Mouse (Mus musculus) forebrain, postnatal 0 days (tissue): ENCODE measurements at regions not wholly inside any gene's neighbourhood (a gene's known extent, or its start where the extent isn't known, plus 50 kb on each side); places are given as distances from the start of the nearest gene placed in this dataset.

Experiments
- ATAC-seq: fragments of 200-750 bp; cut with Nextera tagmentation; 2 replicates; pipeline ENCODE4 v1.8.0; 2017; ENCODE audit warnings: mild to moderate bottlenecking, moderate library complexity
- DNase-seq: peaks from one replicate; pipeline ENCODE4 v3.0.0-alpha.2; 2015
- H3K27ac ChIP-seq: fragments of 300-500 bp; sonication (generic); 2 replicates; pipeline ENCODE4 v1.5.1; 2014; ENCODE audit warnings: low read depth, mild to moderate bottlenecking, antibody characterized with exemption, low read length, moderate library complexity, mixed read lengths
- H3K27me3 ChIP-seq: fragments of 300-500 bp; sonication (generic); 2 replicates; pipeline ENCODE4 v1.6.1; 2014; ENCODE audit warnings: mild to moderate bottlenecking, low read length, mixed read lengths; ENCODE audit not compliant: insufficient read depth
- H3K36me3 ChIP-seq: fragments of 300-500 bp; sonication (generic); 2 replicates; pipeline ENCODE4 v1.6.1; 2014; ENCODE audit warnings: mild to moderate bottlenecking, moderate library complexity; ENCODE audit not compliant: insufficient read depth
- H3K4me1 ChIP-seq: fragments of 300-500 bp; sonication (generic); 2 replicates; pipeline ENCODE4 v1.6.1; 2014; ENCODE audit warnings: antibody characterized with exemption; ENCODE audit not compliant: insufficient read depth
- H3K4me2 ChIP-seq: fragments of 300-500 bp; sonication (generic); 2 replicates; pipeline ENCODE4 v1.6.1; 2014; ENCODE audit warnings: low read depth, mild to moderate bottlenecking, moderate library complexity
- H3K4me3 ChIP-seq: fragments of 300-500 bp; sonication (generic); 2 replicates; pipeline ENCODE4 v1.5.1; 2014; ENCODE audit warnings: low read depth, low read length, mixed read lengths
- H3K9ac ChIP-seq: fragments of 300-500 bp; sonication (generic); 2 replicates; pipeline ENCODE4 v1.6.1; 2014; ENCODE audit warnings: mild to moderate bottlenecking
- H3K9me3 ChIP-seq: fragments of 300-500 bp; sonication (generic); 2 replicates; pipeline ENCODE4 v1.6.1; 2016; ENCODE audit warnings: low read length
- CTCF ChIP-seq: sonication (generic); IDR thresholded peaks from 2 replicates; pipeline ENCODE4 v1.5.1; 2016; ENCODE audit warnings: antibody characterized with exemption, control low read depth, low read depth
- WGBS: fragments of 180-500 bp; shearing (Covaris S2); extraction: QIAGEN DNeasy Blood & Tissue Kit; methylation state at CpG from one replicate; pipeline ENCODE4 v1.1.7; 2014; 5-methylcytosine and 5-hydroxymethylcytosine counted together

DNA sequence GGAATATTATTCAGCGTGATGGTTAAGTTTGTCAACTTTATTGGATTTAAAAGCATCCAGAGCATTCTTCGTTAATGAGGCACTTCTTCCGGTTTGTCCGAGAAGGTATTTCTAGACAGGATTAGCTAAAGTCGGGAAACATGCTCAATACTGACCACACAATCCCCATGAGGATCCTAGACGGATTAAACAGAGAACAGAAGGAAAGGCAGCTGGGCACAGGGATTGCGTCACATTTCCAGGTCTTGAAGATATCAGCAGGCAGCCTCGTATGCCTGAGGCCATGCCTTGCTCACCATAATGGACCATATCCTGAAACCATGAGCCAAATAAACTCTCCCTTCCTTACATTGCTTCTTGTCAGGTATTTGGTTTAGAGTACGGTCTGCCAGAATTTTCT lies 119.7 kb downstream of the Emx2 start:
- H3K4me3 ChIP-seq = no peak overlapping the region
- H3K36me3 ChIP-seq = no peaks in the 10 kb centered on the region
- H3K4me2 ChIP-seq = no peak overlapping the region
- WGBS = 66% methylated on average over 9 of the region's 9 CpGs
- TF ChIP-seq CTCF = no peak
- H3K27me3 ChIP-seq = no peaks in the 10 kb centered on the region
- no peak for DNase-seq
- no peak for ATAC-seq
- no peak overlapping the region for H3K9ac ChIP-seq
- H3K4me1 ChIP-seq = no peaks in the 10 kb centered on the region
- H3K27ac ChIP-seq = no peak overlapping the region
- no peaks in the 10 kb centered on the region for H3K9me3 ChIP-seq

DNA sequence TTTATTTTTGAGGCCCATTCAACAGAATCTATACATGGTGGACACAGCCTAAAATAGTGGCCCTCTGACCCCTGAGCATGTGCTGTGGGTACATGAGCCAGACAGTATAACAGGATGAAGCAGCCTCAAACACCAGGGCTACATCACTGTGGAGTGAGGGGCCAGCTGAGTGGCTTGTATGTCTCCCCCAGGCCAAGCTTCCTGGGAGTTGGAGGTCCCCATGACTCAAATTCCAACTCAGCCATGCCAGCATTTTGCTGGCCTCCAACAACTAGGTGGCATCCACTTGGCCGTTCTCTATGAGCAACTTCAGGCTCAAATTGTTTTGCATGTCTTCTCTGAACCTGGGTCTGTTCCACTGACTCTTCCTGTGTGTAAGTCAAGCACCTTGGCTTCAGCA lies 121.5 kb downstream of the Emx2 start:
- DNase-seq (no peak), ATAC-seq (no peak)
- Histone ChIP-seq H3K27me3 (no peaks in the 10 kb centered on the region), H3K9me3 (no peaks in the 10 kb centered on the region), H3K36me3 (no peaks in the 10 kb centered on the region), H3K4me2 (no peak overlapping the region), H3K4me3 (no peak overlapping the region), H3K9ac (no peak overlapping the region), H3K27ac (no peak overlapping the region), H3K4me1 (no peaks in the 10 kb centered on the region)
- TF ChIP-seq CTCF = no peak
- 86% methylated on average over 1 of the region's 1 CpGs for WGBS

DNA sequence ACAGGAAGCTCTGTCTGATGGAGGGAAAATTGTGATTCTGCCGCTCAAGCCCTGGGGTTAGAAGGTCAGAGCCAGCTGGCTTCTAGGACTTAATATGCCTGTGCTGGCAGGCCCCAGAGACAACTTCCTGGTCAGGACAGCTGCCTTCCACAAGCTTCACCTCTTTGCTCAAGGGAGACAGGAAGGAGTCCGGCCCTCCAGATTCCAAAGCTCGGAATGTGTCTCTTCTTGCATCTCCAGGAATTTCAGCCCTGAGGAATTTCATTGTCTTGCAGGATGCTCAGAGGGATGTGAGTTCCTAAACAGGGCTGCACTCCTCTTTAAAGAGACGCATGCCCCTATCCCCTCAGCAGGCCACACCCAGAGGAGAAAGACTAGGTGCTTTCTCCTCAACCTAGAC lies 127.7 kb downstream of the Emx2 start:
- no peak overlapping the region for H3K9ac ChIP-seq
- no peak for DNase-seq
- H3K4me2 ChIP-seq = no peak overlapping the region
- TF ChIP-seq CTCF = no peak
- H3K36me3 ChIP-seq = no peaks in the 10 kb centered on the region
- no peaks in the 10 kb centered on the region for H3K4me1 ChIP-seq
- no peak overlapping the region for H3K4me3 ChIP-seq
- no peaks in the 10 kb centered on the region for H3K9me3 ChIP-seq
- ATAC-seq = no peak
- H3K27me3 ChIP-seq = no peaks in the 10 kb centered on the region; the same call in 1 of the 2 replicates
- H3K27ac ChIP-seq = no peak overlapping the region
- WGBS = 64% methylated on average over 4 of the region's 4 CpGs

DNA sequence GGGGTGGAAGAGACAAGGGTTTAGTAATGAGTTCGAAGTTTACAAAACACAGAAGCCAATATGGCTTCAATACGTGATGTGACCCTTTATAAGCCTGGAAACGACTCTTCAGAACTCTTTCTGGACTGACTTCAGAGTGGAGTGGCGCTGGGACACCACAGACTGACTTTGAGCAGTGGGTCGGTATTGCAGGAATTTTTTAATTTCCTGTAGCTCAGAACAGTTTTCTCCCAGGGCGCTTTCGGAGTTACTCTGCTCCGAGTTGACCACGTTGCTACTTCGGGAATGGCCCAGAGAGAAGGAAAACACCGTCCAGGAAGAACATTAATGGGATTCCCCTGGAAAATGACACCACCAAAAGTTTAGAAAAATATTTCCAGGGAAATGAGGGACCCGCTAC lies 129.1 kb downstream of the Emx2 start:
- DNase-seq = no peak
- TF ChIP-seq CTCF = no peak
- H3K4me3 ChIP-seq = no peak overlapping the region
- no peaks in the 10 kb centered on the region for H3K36me3 ChIP-seq
- no peaks in the 10 kb centered on the region for H3K9me3 ChIP-seq
- no peaks in the 10 kb centered on the region; the same call in 1 of the 2 replicates for H3K27me3 ChIP-seq
- no peak overlapping the region for H3K9ac ChIP-seq
- H3K4me2 ChIP-seq = no peak overlapping the region
- no peaks in the 10 kb centered on the region for H3K4me1 ChIP-seq
- 79% methylated on average over 12 of the region's 12 CpGs for WGBS
- ATAC-seq = no peak
- no peak overlapping the region for H3K27ac ChIP-seq

DNA sequence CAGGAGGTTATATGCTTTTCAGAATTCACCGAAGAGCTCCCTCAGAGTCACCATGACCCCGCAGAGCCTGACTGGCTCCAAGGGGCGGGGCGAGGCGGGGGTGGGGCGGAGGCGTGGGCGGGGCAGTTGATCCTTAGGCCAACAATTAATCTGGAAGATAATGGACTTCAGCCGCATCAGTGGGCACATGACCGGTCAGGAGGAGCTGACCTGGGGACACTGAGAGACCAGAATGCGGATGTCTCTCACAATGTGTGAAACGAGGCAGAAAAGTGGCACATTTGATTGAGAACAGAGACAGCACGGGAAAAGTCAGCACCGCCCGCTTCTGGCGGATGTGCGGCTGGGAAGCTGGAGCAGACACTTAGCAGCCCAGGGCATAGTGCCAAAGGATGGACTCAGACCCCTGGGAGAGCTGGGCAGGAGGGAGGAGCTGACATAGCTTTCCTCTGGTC lies 129.9 kb downstream of the Emx2 start:
- DNase-seq = peak; percentile 9
- Histone ChIP-seq H3K4me1 (no peaks in the 10 kb centered on the region), H3K4me3 (no peak overlapping the region; the same call in 1 of the 2 replicates), H3K27me3 (no peaks in the 10 kb centered on the region; the same call in 1 of the 2 replicates), H3K4me2 (peak overlapping the region; percentile 40), H3K27ac (no peak overlapping the region), H3K9me3 (no peaks in the 10 kb centered on the region), H3K9ac (no peak overlapping the region), H3K36me3 (no peaks in the 10 kb centered on the region)
- no peak for TF ChIP-seq CTCF
- 1% methylated on average over 17 of the region's 17 CpGs for WGBS
- no peak for ATAC-seq

DNA sequence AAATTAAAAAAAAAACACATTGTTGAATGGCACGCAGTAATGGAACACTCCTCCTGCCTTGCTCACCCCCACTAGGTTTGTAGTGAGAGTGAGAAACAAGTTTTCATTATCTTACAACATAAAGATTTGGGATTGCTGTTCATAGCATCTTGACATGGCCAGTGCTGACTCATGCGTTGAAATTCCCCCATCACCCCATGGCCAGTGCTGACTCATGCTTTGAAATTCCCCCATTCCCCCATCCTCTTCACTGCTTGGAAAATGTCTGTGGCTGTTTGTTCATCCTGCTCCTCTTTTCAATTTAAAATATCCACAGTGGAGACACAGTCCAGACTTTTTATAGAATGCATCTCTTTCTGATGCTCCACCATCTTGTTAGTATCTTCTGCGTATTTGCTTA lies 131.8 kb downstream of the Emx2 start:
- no peak for TF ChIP-seq CTCF
- no peak for DNase-seq
- H3K9me3 ChIP-seq = no peaks in the 10 kb centered on the region
- H3K4me1 ChIP-seq = no peaks in the 10 kb centered on the region
- ATAC-seq = no peak
- H3K27ac ChIP-seq = no peak overlapping the region
- no peak overlapping the region for H3K9ac ChIP-seq
- WGBS = 96% methylated on average over 3 of the region's 3 CpGs
- no peak overlapping the region for H3K4me2 ChIP-seq
- H3K36me3 ChIP-seq = no peaks in the 10 kb centered on the region
- no peaks in the 10 kb centered on the region; the same call in 1 of the 2 replicates for H3K27me3 ChIP-seq
- no peak overlapping the region for H3K4me3 ChIP-seq

DNA sequence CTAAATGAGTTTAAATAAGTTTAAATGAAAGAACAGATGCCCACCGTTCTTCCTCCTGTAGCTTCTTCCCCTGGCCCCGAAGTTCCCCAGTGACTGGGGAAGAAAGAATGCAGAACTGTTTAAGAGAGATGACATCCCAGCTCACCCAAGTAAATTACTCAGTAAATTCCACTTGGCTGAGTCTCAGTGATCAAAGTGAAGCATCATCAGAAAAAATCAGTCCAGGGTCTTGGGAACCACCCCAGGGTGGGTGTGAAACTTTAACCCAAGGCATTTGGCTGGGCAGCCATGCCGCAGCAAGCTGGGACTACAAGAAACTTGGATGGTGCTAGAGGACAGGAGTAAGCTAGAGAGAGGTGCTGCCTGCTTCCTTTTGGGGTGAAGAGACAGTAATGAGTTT lies 133.9 kb downstream of the Emx2 start:
- no peak overlapping the region for H3K4me3 ChIP-seq
- ATAC-seq = no peak
- WGBS = 89% methylated on average over 3 of the region's 3 CpGs

More for the DNA sequence above, 133.9 kb downstream of the Emx2 start:
- no peaks in the 10 kb centered on the region; the same call in 1 of the 2 replicates for H3K27me3 ChIP-seq
- TF ChIP-seq CTCF = no peak
- H3K9ac ChIP-seq = no peak overlapping the region
- no peaks in the 10 kb centered on the region for H3K4me1 ChIP-seq
- no peak overlapping the region for H3K27ac ChIP-seq
- no peaks in the 10 kb centered on the region for H3K9me3 ChIP-seq
- H3K4me2 ChIP-seq = no peak overlapping the region
- no peaks in the 10 kb centered on the region for H3K36me3 ChIP-seq
- no peak for DNase-seq
